Mouse (Mus musculus) kidney, postnatal 25 days (tissue): ENCODE measurements around the gene Rps28.

Source experiments
- DNase-seq, 2 experiments: peaks; one replicate each; pipeline ENCODE4 v3.0.0; 2021; ENCODE audit warnings: mixed read lengths in 2 of 2

Gene Rps28

DNA sequence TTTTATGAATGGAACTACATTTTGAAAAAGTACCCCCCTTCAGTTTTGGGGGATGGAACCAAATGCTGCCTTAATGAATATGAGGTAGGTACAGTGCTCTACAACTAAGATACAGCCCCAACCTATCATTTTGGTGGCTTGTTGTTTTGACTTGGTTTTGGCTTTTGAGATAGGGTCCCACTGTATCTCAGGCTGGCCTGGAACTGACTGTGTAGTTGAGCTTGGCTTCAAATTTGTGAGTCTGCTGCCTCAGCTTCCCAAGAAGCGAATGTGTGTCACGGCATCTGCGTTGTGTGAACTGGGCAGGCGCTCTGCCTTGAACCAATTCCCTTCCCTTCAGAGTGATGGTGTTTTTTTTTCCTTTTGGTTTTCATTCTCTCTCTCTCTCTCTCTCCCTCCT lies 52.7 kb downstream of the Rps28 start:
- no peak for DNase-seq
